Mouse (Mus musculus) liver, embryonic 14.5 days (tissue): Measurements from ENCODE around the gene Lhx5. TPM values are rescaled to one million over a fixed set of nuclear protein-coding genes. Genes with fewer than 3 reads are reported as not detected.

Source experiments
- ATAC-seq: fragments of 200-750 bp; cut with Nextera tagmentation; 2 replicates; pipeline ENCODE4 v1.8.0; 2017; ENCODE audit warnings: moderate number of reproducible peaks, mild to moderate bottlenecking, moderate library complexity; ENCODE audit not compliant: insufficient read depth
- DNase-seq, 3 experiments: peaks; one replicate each; pipeline ENCODE4 v3.0.0-alpha.2; 2012 to 2013; ENCODE audit warnings: low read depth in 3 of 3, low spot score in 3 of 3
- H3K27ac ChIP-seq: fragments of 300-500 bp; sonication (generic); 2 replicates; pipeline ENCODE4 v1.5.1; 2014; ENCODE audit warnings: moderate library complexity, mild to moderate bottlenecking, control low read depth, inconsistent platforms
- H3K27me3 ChIP-seq: fragments of 300-500 bp; sonication (generic); 2 replicates; pipeline ENCODE4 v1.6.1; 2014; ENCODE audit warnings: mild to moderate bottlenecking, low read length, moderate library complexity; ENCODE audit not compliant: control insufficient read depth, insufficient read depth
- H3K36me3 ChIP-seq: fragments of 300-500 bp; sonication (generic); replicated peaks from 2 replicates; pipeline ENCODE4 v1.6.1; 2014; ENCODE audit warnings: low read depth; ENCODE audit not compliant: control insufficient read depth, insufficient read depth
- H3K4me1 ChIP-seq, 2 experiments: fragments of 200-500 bp in 1 of 2; fragments of 300-500 bp in 1 of 2; sonication (generic) in 1 of 2; replicated peaks; 2 replicates each; pipeline ENCODE4 v1.6.1; 2012 to 2014; ENCODE audit warnings: antibody characterized with exemption in 1 of 2, inconsistent platforms in 1 of 2, low read length in 1 of 2; ENCODE audit not compliant: control insufficient read depth in 2 of 2, insufficient read depth in 2 of 2
- H3K4me2 ChIP-seq: fragments of 300-500 bp; sonication (generic); 2 replicates; pipeline ENCODE4 v1.6.1; 2014; ENCODE audit warnings: low read depth, mild to moderate bottlenecking, control low read depth, moderate library complexity
- H3K4me3 ChIP-seq, 2 experiments: fragments of 200-500 bp in 1 of 2; fragments of 300-500 bp in 1 of 2; sonication (generic) in 1 of 2; 2 replicates each; pipeline ENCODE4 v1.5.1; 2012 to 2014; ENCODE audit warnings: low read depth in 2 of 2, low read length in 2 of 2, mild to moderate bottlenecking in 2 of 2, control low read depth in 1 of 2, inconsistent platforms in 1 of 2, moderate library complexity in 1 of 2; ENCODE audit not compliant: insufficient read depth in 1 of 2
- H3K9ac ChIP-seq: fragments of 300-500 bp; sonication (generic); replicated peaks from 2 replicates; pipeline ENCODE4 v1.6.1; 2014; ENCODE audit warnings: mild to moderate bottlenecking, control low read depth, moderate library complexity
- H3K9me3 ChIP-seq: fragments of 300-500 bp; sonication (generic); 2 replicates; pipeline ENCODE4 v1.6.1; 2016; ENCODE audit warnings: low read length, mixed read lengths; ENCODE audit not compliant: control insufficient read depth
- CTCF ChIP-seq: IDR thresholded peaks from 2 replicates; pipeline ENCODE4 v1.5.1; 2016; ENCODE audit warnings: antibody characterized with exemption, low read depth, control low read depth
- EP300 ChIP-seq: IDR thresholded peaks from 2 replicates; pipeline ENCODE4 v1.6.1; 2016; ENCODE audit warnings: antibody characterized with exemption, low read depth
- WGBS: fragments of 180-500 bp; shearing (Covaris S2); extraction: QIAGEN DNeasy Blood & Tissue Kit; methylation state at CpG from one replicate; pipeline ENCODE4 v1.1.7; 2014; ENCODE audit not compliant: insufficient replicate concordance; 5-methylcytosine and 5-hydroxymethylcytosine counted together
- polyA plus RNA-seq, 2 experiments: library from polyadenylated mRNA; depleted of rRNA in 1 of 2; stranded (reverse) in 1 of 2; unstranded in 1 of 2; fragments of >200 nt; fragmentation: Nextera tagmentation in 1 of 2; extraction: Ambion mirVana in 1 of 2; gene quantifications; 2 replicates each; pipeline versions ENCODE4 v1.2.1 to v1.2.3; 2012 to 2014

Lhx5 gene
- polyA plus RNA-seq, 2 experiments = not detected

DNA sequence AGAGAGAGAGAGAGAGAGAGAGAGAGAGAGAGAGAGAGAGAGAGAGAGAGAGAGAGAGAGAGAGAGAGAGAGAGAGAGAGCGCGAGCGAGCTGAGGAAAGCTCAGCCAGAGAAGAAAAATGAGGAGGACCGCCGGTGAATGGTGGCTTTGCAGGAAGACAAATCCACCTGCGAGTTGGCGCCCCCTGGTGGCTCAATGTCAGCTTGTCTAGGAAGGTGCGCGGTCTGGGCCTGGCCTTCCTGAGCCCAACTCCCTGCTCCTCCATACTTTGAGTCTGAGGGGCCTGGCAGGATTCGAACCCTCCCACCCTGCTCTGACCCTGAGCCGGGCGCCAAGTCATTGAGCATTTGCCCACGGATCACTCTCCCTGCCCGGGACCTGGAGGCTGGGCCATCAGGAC is 9.2 kb downstream of the Lhx5 start:
- no peak overlapping the region for H3K9ac ChIP-seq
- no peaks in the 10 kb centered on the region for H3K4me1 ChIP-seq
- H3K4me2 ChIP-seq = 0 out of 2 replicates have a peak overlapping the region, but pooled peaks have one; percentile 22
- peaks cover 54% of the 10 kb centered on the region for H3K27me3 ChIP-seq
- no peaks in the 10 kb centered on the region for H3K9me3 ChIP-seq
- 4% methylated on average over 14 of the region's 14 CpGs for WGBS
- no peak for ATAC-seq
- peak; percentile 92 for TF ChIP-seq CTCF
- TF ChIP-seq EP300 = no peak
- no peaks in the 10 kb centered on the region for H3K36me3 ChIP-seq
- peak; percentile 49 to 53 (median 52) for DNase-seq
- H3K4me3 ChIP-seq = no peak overlapping the region
- H3K27ac ChIP-seq = no peak overlapping the region

GRCm38 (mm10) chr5:120447305-120447704 is 15.8 kb downstream of the Lhx5 start:
- ATAC-seq (no peak), DNase-seq (no peak)
- no peak overlapping the region for H3K4me3 ChIP-seq
- no peaks in the 10 kb centered on the region; the same call in 1 of the 2 replicates for H3K27me3 ChIP-seq
- H3K36me3 ChIP-seq = no peaks in the 10 kb centered on the region
- no peaks in the 10 kb centered on the region for H3K9me3 ChIP-seq
- no peak overlapping the region for H3K27ac ChIP-seq
- H3K4me1 ChIP-seq = no peaks in the 10 kb centered on the region
- no peak overlapping the region for H3K9ac ChIP-seq
- H3K4me2 ChIP-seq = no peak overlapping the region
- 32% methylated on average over 13 of the region's 13 CpGs for WGBS
- TF ChIP-seq EP300 (no peak), CTCF (no peak)

DNA sequence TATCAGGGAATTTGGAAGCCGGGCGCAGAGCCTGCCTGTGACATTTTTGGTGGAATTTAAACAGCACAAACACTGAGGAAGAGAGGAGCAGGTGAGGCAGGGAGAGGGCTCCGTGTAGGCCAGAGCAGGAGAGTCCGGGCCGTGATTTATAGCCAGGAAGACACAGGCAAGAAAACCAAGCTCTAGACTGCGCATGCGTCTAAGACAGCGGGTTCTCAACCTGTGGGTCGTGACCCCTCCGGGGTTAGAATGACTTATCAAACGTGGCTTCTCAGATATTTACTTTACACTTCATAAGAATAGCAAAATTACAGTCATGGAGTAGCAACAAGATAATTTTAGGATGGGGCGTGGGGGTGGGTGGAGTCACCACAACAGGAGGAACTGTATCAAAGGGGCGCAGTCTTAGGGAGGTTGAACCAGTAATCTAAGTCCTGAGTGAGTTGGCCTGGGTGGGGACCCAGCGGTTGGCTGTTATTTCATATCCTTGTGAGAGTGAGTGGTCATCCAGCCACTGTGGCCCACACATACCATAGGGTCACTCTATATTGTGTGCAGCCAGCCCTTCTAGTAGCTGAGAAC is 23.3 kb downstream of the Lhx5 start:
- no peak overlapping the region for H3K4me3 ChIP-seq
- ATAC-seq = no peak
- no peak for DNase-seq
- no peaks in the 10 kb centered on the region for H3K36me3 ChIP-seq
- H3K9me3 ChIP-seq = no peaks in the 10 kb centered on the region
- no peak overlapping the region for H3K9ac ChIP-seq
- TF ChIP-seq EP300 = no peak
- no peak for TF ChIP-seq CTCF
- 45% methylated on average over 14 of the region's 14 CpGs for WGBS
- no peaks in the 10 kb centered on the region; the same call in 1 of the 2 replicates for H3K27me3 ChIP-seq
- H3K4me1 ChIP-seq = no peaks in the 10 kb centered on the region
- no peak overlapping the region for H3K27ac ChIP-seq
- no peak overlapping the region for H3K4me2 ChIP-seq

DNA sequence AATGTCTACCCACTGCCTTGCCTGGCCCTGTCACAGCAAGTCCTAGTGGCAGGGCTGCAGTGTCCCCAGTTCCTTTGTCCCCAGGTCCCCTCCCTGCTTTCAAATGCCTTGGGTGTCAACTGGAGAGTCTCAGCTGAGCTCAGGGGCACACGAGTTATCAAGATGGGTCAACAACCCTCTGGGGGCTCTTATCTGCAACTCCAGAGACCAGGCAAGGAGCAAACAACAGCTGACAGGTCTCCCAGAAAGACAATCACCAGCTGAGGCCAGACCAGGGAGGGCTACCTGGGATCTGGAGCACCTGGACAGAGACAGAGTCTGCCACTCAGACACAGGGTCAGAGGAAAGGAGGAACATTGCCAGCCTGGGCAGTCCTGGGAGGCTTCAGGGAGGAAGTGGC is 24.8 kb downstream of the Lhx5 start:
- Histone ChIP-seq H3K27me3 (no peaks in the 10 kb centered on the region; the same call in 1 of the 2 replicates), H3K27ac (no peak overlapping the region), H3K4me2 (no peak overlapping the region), H3K9ac (no peak overlapping the region), H3K36me3 (no peaks in the 10 kb centered on the region), H3K4me1 (no peaks in the 10 kb centered on the region), H3K4me3 (no peak overlapping the region), H3K9me3 (no peaks in the 10 kb centered on the region)
- TF ChIP-seq CTCF (no peak), EP300 (no peak)
- WGBS = 4% methylated on average over 1 of the region's 1 CpGs
- DNase-seq (no peak), ATAC-seq (no peak)

- no peak overlapping the region for H3K4me2 ChIP-seq
- no peak overlapping the region for H3K27ac ChIP-seq
- H3K36me3 ChIP-seq = no peaks in the 10 kb centered on the region
- WGBS = 32% methylated on average over 7 of the region's 7 CpGs
- TF ChIP-seq CTCF (no peak), EP300 (no peak)
- no peaks in the 10 kb centered on the region for H3K9me3 ChIP-seq
- no peaks in the 10 kb centered on the region for H3K4me1 ChIP-seq
- no peak overlapping the region for H3K9ac ChIP-seq
- no peak overlapping the region for H3K4me3 ChIP-seq
- ATAC-seq (no peak), DNase-seq (no peak)
- no peaks in the 10 kb centered on the region; the same call in 1 of the 2 replicates for H3K27me3 ChIP-seq
Measured at GRCm38 (mm10) chr5:120456841-120457554, 25.5 kb downstream of the Lhx5 start.
